In the genomic region with DNA sequence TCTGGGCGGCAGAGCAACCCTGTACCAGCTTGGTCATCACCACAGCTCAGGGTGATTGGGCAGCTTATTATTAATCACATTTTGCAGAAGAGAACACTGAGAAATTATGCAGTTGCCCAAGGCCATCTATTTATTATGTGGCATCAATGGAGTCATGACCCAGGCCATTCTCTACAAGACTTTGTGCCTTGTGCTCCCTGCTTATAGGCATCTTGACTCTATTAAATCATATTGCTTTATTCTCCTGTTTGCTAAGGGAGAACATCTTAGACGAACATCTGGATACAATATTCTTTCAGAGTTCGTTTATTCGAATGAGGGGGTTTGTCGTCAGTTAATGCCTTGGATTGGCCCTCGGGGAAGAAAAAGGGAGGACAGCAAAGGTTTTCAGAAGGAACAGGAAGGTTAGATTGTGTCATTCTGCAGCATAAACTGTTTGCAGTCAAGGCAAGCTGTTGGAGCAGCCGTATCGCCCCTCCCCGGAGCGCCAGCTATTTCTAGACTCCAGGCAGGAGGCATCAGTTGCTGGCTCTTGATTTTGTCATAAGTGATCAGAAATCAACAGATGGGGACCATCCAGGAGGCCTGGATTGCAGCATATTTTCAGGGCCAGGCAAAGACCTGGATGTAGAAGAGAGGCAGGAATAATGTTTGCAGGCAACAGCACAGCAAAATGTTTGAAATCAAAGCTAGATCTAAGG, we compare ENCODE assay signal across 10 mouse cellular contexts.
DNase-seq lines count a peak whose midpoint lies in the region; ATAC-seq and TF ChIP-seq lines count a peak whose summit lies in the region.
"Had no signal": no experiment of that assay in that cellular context is flagged by ENCODE, and none has a peak within 500 bp of the region (broad histone marks: within the 10 kb centered on the region; RNA-seq: fewer than 3 reads in every experiment).

No protein-coding gene starts in this region.

- no peak; the same call in 1 of the 2 replicates for TF ChIP-seq POLR2A in cerebellum, adult 2 months (IDR thresholded peaks at IDR 0.05; ENCODE audit: borderline replicate concordance, insufficient read depth, low read length)

- no peaks in the 10 kb centered on the region for H3K36me3 ChIP-seq in heart, embryonic 10.5 days
- H3K36me3 ChIP-seq in hindbrain, embryonic 11.5 days (ENCODE audit: control insufficient read depth, insufficient read depth, low read length) = no peaks in the 10 kb centered on the region
- H3K36me3 ChIP-seq in limb, embryonic 11.5 days (ENCODE audit: control insufficient read depth, insufficient read depth, low read length) = no peaks in the 10 kb centered on the region

- peak overlapping the region; percentile 22; the same call in 1 of the 2 replicates for H3K27ac ChIP-seq in heart, embryonic 10.5 days
- peak overlapping the region; percentile 63 for H3K27ac ChIP-seq in cerebellum, adult 2 months (ENCODE audit: insufficient read depth, low read length)
- H3K27ac ChIP-seq in hindbrain, embryonic 11.5 days (ENCODE audit: low read depth, low read length) = no peak overlapping the region
- no peak overlapping the region for H3K27ac ChIP-seq in limb, embryonic 11.5 days (replicated peaks; ENCODE audit: low read depth, low read length)

- peaks cover 19% of the 10 kb centered on the region for H3K4me1 ChIP-seq in heart, embryonic 10.5 days
- H3K4me1 ChIP-seq in cerebellum, adult 2 months (ENCODE audit: control insufficient read depth, insufficient read depth, low read length) = peaks cover 25% of the 10 kb centered on the region; the same call in 1 of the 2 replicates
- no peaks in the 10 kb centered on the region for H3K4me1 ChIP-seq in hindbrain, embryonic 11.5 days (replicated peaks; ENCODE audit: control insufficient read depth, insufficient read depth, low read length)
- peaks cover 10% of the 10 kb centered on the region; the same call in 1 of the 2 replicates for H3K4me1 ChIP-seq in limb, embryonic 11.5 days (ENCODE audit: control insufficient read depth, insufficient read depth, low read length)
- H3K4me1 ChIP-seq: megakaryocyte, embryonic 14.5 days had no signal

- H3K4me2 ChIP-seq in hindbrain, embryonic 11.5 days (replicated peaks; ENCODE audit: low read depth, low read length) = no peak overlapping the region
- H3K4me2 ChIP-seq in limb, embryonic 11.5 days (ENCODE audit: low read depth, severe bottlenecking) = no peak overlapping the region

- ATAC-seq in hindbrain, embryonic 11.5 days (ENCODE audit: low FRiP score) = 0 out of 2 replicates have a peak, but pooled peaks have one; percentile 47
- ATAC-seq in limb, embryonic 11.5 days (ENCODE audit: insufficient number of reproducible peaks, low FRiP score, low TSS enrichment, low read depth) = peak; percentile 58; the same call in 1 of the 2 replicates

- H3K9ac ChIP-seq in hindbrain, embryonic 11.5 days (ENCODE audit: low read depth, low read length) = no peak overlapping the region
- H3K9ac ChIP-seq in limb, embryonic 11.5 days (ENCODE audit: low read length) = no peak overlapping the region

- no peak for DNase-seq in heart, embryonic 10.5 days (ENCODE audit: low spot score)
- no peak for DNase-seq in heart, adult 11 months
- peak; percentile 83 to 95 for DNase-seq in cerebellum, adult 2 months
- no peak for DNase-seq in hindbrain, embryonic 11.5 days (ENCODE audit: low spot score)
- peak; percentile 55 for DNase-seq in limb, embryonic 11.5 days (ENCODE audit: low spot score)
- no peak for DNase-seq in gastrocnemius, adult 8-10 months (ENCODE audit: low spot score in 2 of 2)
- no peak for DNase-seq in adrenal gland, postnatal 25 days
- DNase-seq in ovary, postnatal 14 days (ENCODE audit: low spot score) = no peak
- DNase-seq: gastrocnemius, postnatal 36 days had no signal

- TF ChIP-seq CTCF in cerebellum, adult 2 months (IDR thresholded peaks at IDR 0.05; ENCODE audit: borderline replicate concordance, insufficient read depth, low read depth, low read length) = no peak

- peaks cover 3% of the 10 kb centered on the region; the same call in 1 of the 2 replicates for H3K27me3 ChIP-seq in heart, embryonic 10.5 days (ENCODE audit: insufficient read depth, poor library complexity, severe bottlenecking)
- H3K27me3 ChIP-seq in cerebellum, adult 2 months (ENCODE audit: control insufficient read depth, insufficient read depth, low read length) = no peaks in the 10 kb centered on the region
- H3K27me3 ChIP-seq in hindbrain, embryonic 11.5 days (ENCODE audit: control insufficient read depth, insufficient read depth, low read length) = no peaks in the 10 kb centered on the region
- no peaks in the 10 kb centered on the region for H3K27me3 ChIP-seq in limb, embryonic 11.5 days (ENCODE audit: control insufficient read depth, insufficient read depth, low read length)
- H3K27me3 ChIP-seq: megakaryocyte, embryonic 14.5 days had no signal

- H3K9me3 ChIP-seq in heart, embryonic 10.5 days = no peaks in the 10 kb centered on the region
- no peaks in the 10 kb centered on the region for H3K9me3 ChIP-seq in hindbrain, embryonic 11.5 days (ENCODE audit: control insufficient read depth, low read length)
- H3K9me3 ChIP-seq in limb, embryonic 11.5 days (ENCODE audit: control insufficient read depth, low read length) = no peaks in the 10 kb centered on the region

- H3K4me3 ChIP-seq in heart, embryonic 10.5 days = no peak overlapping the region
- no peak overlapping the region for H3K4me3 ChIP-seq in cerebellum, adult 2 months (replicated peaks; ENCODE audit: insufficient read depth, low read depth, low read length)
- H3K4me3 ChIP-seq in hindbrain, embryonic 11.5 days (ENCODE audit: low read depth, low read length) = no peak overlapping the region
- no peak overlapping the region for H3K4me3 ChIP-seq in limb, embryonic 11.5 days (ENCODE audit: low read depth, low read length)
- H3K4me3 ChIP-seq: megakaryocyte, embryonic 14.5 days had no signal

- 56% methylated on average over 10 of the region's 10 CpGs for WGBS in heart, embryonic 10.5 days
- 19% methylated on average over 10 of the region's 10 CpGs for WGBS in cerebellum, adult 2 months
- WGBS in hindbrain, embryonic 11.5 days = 69% methylated on average over 10 of the region's 10 CpGs
- WGBS in limb, embryonic 11.5 days = 19% methylated on average over 10 of the region's 10 CpGs

Comparison
In these comparisons a context has a peak if more than half of its experiments do, and no peak if none do; other contexts are left out.
1. DNase-seq: peak in cerebellum, adult 2 months (2 of 2) and limb, embryonic 11.5 days (single experiment); none in heart, embryonic 10.5 days (single experiment), heart, adult 11 months (single experiment), hindbrain, embryonic 11.5 days (single experiment), gastrocnemius, adult 8-10 months (0 of 2), adrenal gland, postnatal 25 days (single experiment) and ovary, postnatal 14 days (single experiment).
2. H3K27ac ChIP-seq: peak in heart, embryonic 10.5 days (single experiment) and cerebellum, adult 2 months (single experiment); none in hindbrain, embryonic 11.5 days (single experiment) and limb, embryonic 11.5 days (single experiment).